ENCODE assay signal across 8 mouse cellular contexts in genomic region chr12:99966116-99966770, GRCm38 (mm10). TPM values are rescaled to one million over a fixed set of nuclear protein-coding genes. Genes with fewer than 3 reads are reported as not detected.
DNase-seq lines count a peak whose midpoint lies in the region; ATAC-seq lines count a peak whose summit lies in the region.

No protein-coding gene starts in this region.

- H3K4me1 ChIP-seq in forebrain, embryonic 14.5 days (ENCODE audit: control insufficient read depth, insufficient read depth, low read length) = peaks cover 16% of the 10 kb centered on the region
- peaks cover 26% of the 10 kb centered on the region for H3K4me1 ChIP-seq in limb, embryonic 12.5 days (replicated peaks)
- peaks cover 15% of the 10 kb centered on the region; the same call in 1 of the 2 replicates for H3K4me1 ChIP-seq in neural tube, embryonic 14.5 days (ENCODE audit: control insufficient read depth, insufficient read depth, low read length)

- ATAC-seq in forebrain, embryonic 14.5 days = 0 out of 2 replicates have a peak, but pooled peaks have one; percentile 7
- ATAC-seq in limb, embryonic 12.5 days (ENCODE audit: insufficient number of reproducible peaks, insufficient read depth, low FRiP score, low TSS enrichment, low read depth) = no peak
- peak; percentile 35; the same call in 1 of the 2 replicates for ATAC-seq in neural tube, embryonic 14.5 days (ENCODE audit: low read depth)

- peak overlapping the region; percentile 98 for H3K4me2 ChIP-seq in forebrain, embryonic 14.5 days (ENCODE audit: low read length)
- peak overlapping the region; percentile 91 for H3K4me2 ChIP-seq in limb, embryonic 12.5 days
- peak overlapping the region; percentile 96 for H3K4me2 ChIP-seq in neural tube, embryonic 14.5 days (ENCODE audit: low read depth, low read length)

- no peaks in the 10 kb centered on the region for H3K36me3 ChIP-seq in forebrain, embryonic 14.5 days (ENCODE audit: control insufficient read depth, insufficient read depth, low read length)
- H3K36me3 ChIP-seq in limb, embryonic 12.5 days = no peaks in the 10 kb centered on the region
- H3K36me3 ChIP-seq in neural tube, embryonic 14.5 days (ENCODE audit: control insufficient read depth, insufficient read depth, low read length) = no peaks in the 10 kb centered on the region

- DNase-seq in right cerebral cortex, postnatal 25 days = peak; percentile 23
- no peak for DNase-seq in right cerebral cortex, postnatal 14 days
- DNase-seq in forebrain, embryonic 14.5 days (ENCODE audit: low spot score) = peak; percentile 27
- DNase-seq in layer of hippocampus, adult 8-10 months (ENCODE audit: low spot score in 2 of 2) = no peak
- DNase-seq in retina, postnatal 1 day = no peak
- no peak for DNase-seq in left cerebral cortex, postnatal 36 days (ENCODE audit: low spot score in 2 of 2)

- peaks cover 45% of the 10 kb centered on the region for H3K27me3 ChIP-seq in forebrain, embryonic 14.5 days (replicated peaks; ENCODE audit: control insufficient read depth, insufficient read depth, low read length)
- H3K27me3 ChIP-seq in limb, embryonic 12.5 days = peaks cover 75% of the 10 kb centered on the region
- peaks cover 50% of the 10 kb centered on the region for H3K27me3 ChIP-seq in neural tube, embryonic 14.5 days (ENCODE audit: control insufficient read depth, insufficient read depth, low read length)

- no peaks in the 10 kb centered on the region for H3K9me3 ChIP-seq in forebrain, embryonic 14.5 days (replicated peaks; ENCODE audit: control insufficient read depth, low read length)
- H3K9me3 ChIP-seq in limb, embryonic 12.5 days = no peaks in the 10 kb centered on the region
- H3K9me3 ChIP-seq in neural tube, embryonic 14.5 days (ENCODE audit: control insufficient read depth, low read length) = no peaks in the 10 kb centered on the region

- no peak overlapping the region for H3K27ac ChIP-seq in forebrain, embryonic 14.5 days (ENCODE audit: low read depth, low read length)
- no peak overlapping the region for H3K27ac ChIP-seq in limb, embryonic 12.5 days
- no peak overlapping the region for H3K27ac ChIP-seq in neural tube, embryonic 14.5 days (ENCODE audit: low read depth, low read length)

- intact Hi-C loops in left cerebral cortex, postnatal 36 days (cut with DNase I) = loop anchor here (2.0 kb wide), 1 partner anchor 139 kb away; no protein-coding TSS in a partner anchor

- H3K9ac ChIP-seq in forebrain, embryonic 14.5 days (ENCODE audit: low read length) = peak overlapping the region; percentile 64
- H3K9ac ChIP-seq in limb, embryonic 12.5 days (replicated peaks) = peak overlapping the region; percentile 50
- H3K9ac ChIP-seq in neural tube, embryonic 14.5 days (replicated peaks; ENCODE audit: low read depth, low read length) = peak overlapping the region; percentile 47

- peak overlapping the region; percentile 48 for H3K4me3 ChIP-seq in forebrain, embryonic 14.5 days (ENCODE audit: low read depth, low read length)
- H3K4me3 ChIP-seq in limb, embryonic 12.5 days (replicated peaks) = peak overlapping the region; percentile 45
- H3K4me3 ChIP-seq in neural tube, embryonic 14.5 days (ENCODE audit: low read depth, low read length) = peak overlapping the region; percentile 52

- WGBS in forebrain, embryonic 14.5 days = 6% methylated on average over 25 of the region's 25 CpGs
- 3% methylated on average over 25 of the region's 25 CpGs for WGBS in limb, embryonic 12.5 days
- WGBS in neural tube, embryonic 14.5 days = 3% methylated on average over 25 of the region's 25 CpGs

RNA-seq across cellular contexts. Expression of gene Kcnk13, which starts 1.9 kb away (rescaled TPM):
- polyA plus RNA-seq in forebrain, embryonic 14.5 days (2014; fragmentation: Nextera tagmentation; extraction: Ambion mirVana) = 0.94 and 1.2 TPM in 2 replicates
- polyA plus RNA-seq in limb, embryonic 12.5 days (2016; fragmentation: Nextera tagmentation; extraction: Ambion mirVana) = 1.7 and 2.1 TPM in 2 replicates
- 0.40 and 0.55 TPM in 2 replicates for polyA plus RNA-seq in neural tube, embryonic 14.5 days (2014; fragmentation: Nextera tagmentation; extraction: Ambion mirVana)
- total RNA-seq in layer of hippocampus, adult 8-10 months (2022) = 10 to 100 TPM in 1 of 4 experiments, 1 to 10 TPM in 3; 8.7 to 10.1 (median 8.9) TPM
- 1 to 10 TPM; 7.5 to 8.2 TPM for total RNA-seq in left cerebral cortex, postnatal 36 days (2021)

Comparison
In these comparisons a context has a peak if more than half of its experiments do, and no peak if none do; other contexts are left out.
1. DNase-seq: peak in right cerebral cortex, postnatal 25 days (single experiment) and forebrain, embryonic 14.5 days (single experiment); none in right cerebral cortex, postnatal 14 days (single experiment), layer of hippocampus, adult 8-10 months (0 of 2), retina, postnatal 1 day (single experiment) and left cerebral cortex, postnatal 36 days (0 of 2).
2. Peak in every context shown above with its lines, with median percentiles within 50 percentile points of each other: H3K4me2 ChIP-seq, H3K4me3 ChIP-seq and H3K9ac ChIP-seq.